Mouse (Mus musculus) ES-Bruce4 (cell line): ENCODE measurements around the gene Pink1. TPM values are rescaled to one million over a fixed set of nuclear protein-coding genes. Genes with fewer than 3 reads are reported as not detected.

Experiments used
- H3K27ac ChIP-seq: 2 replicates; pipeline ENCODE4 v1.5.1; 2012; ENCODE audit warnings: low read length, inconsistent platforms; ENCODE audit not compliant: insufficient read depth
- H3K27me3 ChIP-seq: 2 replicates; pipeline ENCODE4 v1.6.1; 2012; ENCODE audit warnings: mild to moderate bottlenecking, low read length, inconsistent platforms; ENCODE audit not compliant: control insufficient read depth, poor library complexity, insufficient read depth, severe bottlenecking
- H3K36me3 ChIP-seq: 2 replicates; pipeline ENCODE4 v1.6.1; 2012; ENCODE audit warnings: inconsistent platforms, mild to moderate bottlenecking, low read length, moderate library complexity; ENCODE audit not compliant: control insufficient read depth, poor library complexity, insufficient read depth, severe bottlenecking
- H3K4me1 ChIP-seq: one replicate; pipeline ENCODE4 v1.8.1; 2011; ENCODE audit warnings: low read length; ENCODE audit not compliant: control insufficient read depth, insufficient read depth
- H3K4me3 ChIP-seq: 2 replicates; pipeline ENCODE4 v1.5.1; 2011; ENCODE audit warnings: low read depth, mild to moderate bottlenecking, low read length
- H3K9ac ChIP-seq: 2 replicates; pipeline ENCODE4 v1.6.1; 2012; ENCODE audit warnings: low read depth, mild to moderate bottlenecking, inconsistent platforms; ENCODE audit not compliant: poor library complexity, severe bottlenecking
- H3K9me3 ChIP-seq: replicated peaks from 2 replicates; pipeline ENCODE4 v1.6.1; 2012; ENCODE audit warnings: mild to moderate bottlenecking, low read length, inconsistent platforms; ENCODE audit not compliant: control insufficient read depth, poor library complexity, insufficient read depth, severe bottlenecking
- CTCF ChIP-seq: IDR thresholded peaks from one replicate; pipeline ENCODE4 v1.8.1; 2011; ENCODE audit warnings: low read depth, low read length
- EP300 ChIP-seq: IDR thresholded peaks from 2 replicates; pipeline ENCODE4 v1.6.1; 2011; ENCODE audit warnings: low read depth, low read length; ENCODE audit not compliant: insufficient read depth
- POLR2A ChIP-seq: IDR thresholded peaks from one replicate; pipeline ENCODE4 v1.8.1; 2011; ENCODE audit warnings: low read length; ENCODE audit not compliant: insufficient read depth
- polyA plus RNA-seq: library from polyadenylated mRNA; stranded (reverse); fragments of >200 nt; gene quantifications from 2 replicates; pipeline ENCODE4 v1.2.4, GENCODE M21; 2011; ENCODE audit warnings: low read depth; ENCODE audit not compliant: missing spikeins, insufficient read depth, insufficient read length

The Pink1 gene
- polyA plus RNA-seq, 1 experiment: 23.4 TPM

GRCm38 (mm10) chr4:138293949-138294550, 32.1 kb downstream of the Pink1 start:
- Histone ChIP-seq H3K9me3 (no peaks in the 10 kb centered on the region), H3K27ac (no peak overlapping the region), H3K9ac (no peak overlapping the region), H3K36me3 (no peaks in the 10 kb centered on the region), H3K4me1 (no peaks in the 10 kb centered on the region), H3K27me3 (no peaks in the 10 kb centered on the region), H3K4me3 (no peak overlapping the region)
- TF ChIP-seq POLR2A: no peak
- no peak for TF ChIP-seq CTCF

GRCm38 (mm10) chr4:138293261-138293948, 32.7 kb downstream of the Pink1 start:
- Histone ChIP-seq H3K4me3 (no peak overlapping the region), H3K36me3 (no peaks in the 10 kb centered on the region), H3K9me3 (no peaks in the 10 kb centered on the region), H3K27ac (no peak overlapping the region), H3K27me3 (no peaks in the 10 kb centered on the region), H3K9ac (no peak overlapping the region), H3K4me1 (no peaks in the 10 kb centered on the region)
- TF ChIP-seq EP300 (no peak), CTCF (no peak), POLR2A (no peak)

- no peak for TF ChIP-seq POLR2A
- TF ChIP-seq CTCF: no peak
- TF ChIP-seq EP300: no peak
- H3K9me3 ChIP-seq: no peaks in the 10 kb centered on the region
Measured at GRCm38 (mm10) chr4:138292028-138292427, 34.1 kb downstream of the Pink1 start.

GRCm38 (mm10) chr4:138288691-138289090, 37.4 kb downstream of the Pink1 start:
- Histone ChIP-seq H3K36me3 (no peaks in the 10 kb centered on the region), H3K27me3 (no peaks in the 10 kb centered on the region), H3K9ac (no peak overlapping the region), H3K27ac (no peak overlapping the region), H3K4me3 (no peak overlapping the region), H3K4me1 (no peaks in the 10 kb centered on the region), H3K9me3 (no peaks in the 10 kb centered on the region)
- TF ChIP-seq EP300 (no peak), CTCF (no peak), POLR2A (no peak)

More at GRCm38 (mm10) chr4:138292028-138292427, 34.1 kb downstream of the Pink1 start:
- H3K4me3 ChIP-seq: no peak overlapping the region
- no peaks in the 10 kb centered on the region for H3K27me3 ChIP-seq
- no peak overlapping the region for H3K27ac ChIP-seq
- H3K9ac ChIP-seq: no peak overlapping the region
- no peaks in the 10 kb centered on the region for H3K36me3 ChIP-seq
- no peaks in the 10 kb centered on the region for H3K4me1 ChIP-seq

GRCm38 (mm10) chr4:138286411-138286810, 39.7 kb downstream of the Pink1 start:
- no peaks in the 10 kb centered on the region for H3K36me3 ChIP-seq
- H3K4me3 ChIP-seq: no peak overlapping the region
- no peaks in the 10 kb centered on the region for H3K27me3 ChIP-seq
- no peak overlapping the region for H3K9ac ChIP-seq
- no peaks in the 10 kb centered on the region for H3K4me1 ChIP-seq
- TF ChIP-seq POLR2A (no peak), CTCF (no peak), EP300 (no peak)
- no peaks in the 10 kb centered on the region for H3K9me3 ChIP-seq
- no peak overlapping the region for H3K27ac ChIP-seq

- TF ChIP-seq CTCF (peak; percentile 100), POLR2A (no peak), EP300 (no peak)
- Histone ChIP-seq H3K36me3 (no peaks in the 10 kb centered on the region), H3K4me3 (no peak overlapping the region), H3K9ac (no peak overlapping the region), H3K4me1 (no peaks in the 10 kb centered on the region), H3K27me3 (no peaks in the 10 kb centered on the region), H3K27ac (no peak overlapping the region), H3K9me3 (no peaks in the 10 kb centered on the region)
Measured at GRCm38 (mm10) chr4:138282834-138283233, 43.3 kb downstream of the Pink1 start.
